Mouse (Mus musculus): ENCODE measurements around the gene Fanci.
A peak's percentile ranks its signal among the peaks of the same experiment; 100 is the strongest.

The Fanci gene

DNA sequence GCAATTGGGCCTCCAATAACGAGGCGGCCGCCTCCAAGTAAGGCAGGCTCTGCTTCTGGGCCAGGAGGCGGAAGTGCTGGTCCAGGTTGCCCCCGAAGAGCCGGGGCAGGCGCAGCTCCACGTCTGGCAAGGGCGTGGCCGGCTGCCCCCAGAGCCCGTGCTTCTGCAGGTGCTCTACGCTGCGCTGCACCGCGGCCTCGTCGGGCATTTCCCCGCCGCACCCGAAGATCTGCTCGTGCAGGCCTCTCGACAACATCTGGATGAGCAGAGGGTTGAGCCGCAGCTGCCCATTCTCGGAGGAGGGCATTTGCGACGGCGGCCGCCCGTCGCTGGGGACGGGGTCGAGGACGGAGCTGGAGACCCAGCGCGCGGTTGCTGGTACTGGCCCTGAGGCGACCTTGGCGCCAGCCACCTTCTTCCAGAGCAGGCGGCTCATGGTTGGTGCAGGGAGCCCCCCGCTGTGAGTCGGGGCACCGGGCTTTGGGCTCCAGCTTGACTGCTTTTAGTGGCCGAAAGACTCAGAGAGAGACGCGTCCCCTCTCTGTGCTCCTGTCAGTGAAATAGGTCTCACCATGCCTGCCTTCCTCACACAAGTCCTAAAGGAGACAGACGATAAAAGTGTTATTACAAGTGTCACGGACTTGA, 73.2 kb downstream of the Fanci start:
- no peak for DNase-seq (ENCODE audit: low spot score)

DNA sequence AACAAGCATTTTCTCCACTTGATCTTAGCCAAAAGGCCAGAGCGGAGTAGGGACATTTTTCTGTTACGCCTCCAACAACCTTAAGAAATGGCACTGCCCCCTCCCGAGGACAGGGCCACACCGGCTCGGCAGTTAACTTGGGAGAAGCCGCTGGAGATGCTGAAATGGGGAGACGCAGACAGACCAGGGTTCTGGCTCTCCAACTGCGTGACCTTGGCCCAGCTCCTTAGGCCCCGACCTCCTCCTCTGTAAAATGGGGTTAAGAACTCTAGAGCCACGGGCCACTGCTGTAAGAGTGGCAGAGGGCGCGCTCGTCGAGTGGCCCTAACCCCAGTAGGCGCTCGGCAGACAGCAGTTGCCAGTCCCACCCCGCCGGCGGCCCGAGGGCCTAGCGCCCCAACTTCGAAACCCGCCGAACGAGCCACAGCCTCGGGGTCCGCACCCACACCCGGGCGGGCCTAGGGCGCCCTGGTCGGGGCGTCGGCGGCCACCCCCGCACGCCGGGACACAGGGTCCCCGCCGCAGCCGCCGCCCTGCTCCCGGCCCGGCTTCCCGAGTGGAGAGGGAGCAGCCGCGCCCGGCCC, 73.8 kb downstream of the Fanci start:
- DNase-seq (ENCODE audit: low spot score), result no peak

DNA sequence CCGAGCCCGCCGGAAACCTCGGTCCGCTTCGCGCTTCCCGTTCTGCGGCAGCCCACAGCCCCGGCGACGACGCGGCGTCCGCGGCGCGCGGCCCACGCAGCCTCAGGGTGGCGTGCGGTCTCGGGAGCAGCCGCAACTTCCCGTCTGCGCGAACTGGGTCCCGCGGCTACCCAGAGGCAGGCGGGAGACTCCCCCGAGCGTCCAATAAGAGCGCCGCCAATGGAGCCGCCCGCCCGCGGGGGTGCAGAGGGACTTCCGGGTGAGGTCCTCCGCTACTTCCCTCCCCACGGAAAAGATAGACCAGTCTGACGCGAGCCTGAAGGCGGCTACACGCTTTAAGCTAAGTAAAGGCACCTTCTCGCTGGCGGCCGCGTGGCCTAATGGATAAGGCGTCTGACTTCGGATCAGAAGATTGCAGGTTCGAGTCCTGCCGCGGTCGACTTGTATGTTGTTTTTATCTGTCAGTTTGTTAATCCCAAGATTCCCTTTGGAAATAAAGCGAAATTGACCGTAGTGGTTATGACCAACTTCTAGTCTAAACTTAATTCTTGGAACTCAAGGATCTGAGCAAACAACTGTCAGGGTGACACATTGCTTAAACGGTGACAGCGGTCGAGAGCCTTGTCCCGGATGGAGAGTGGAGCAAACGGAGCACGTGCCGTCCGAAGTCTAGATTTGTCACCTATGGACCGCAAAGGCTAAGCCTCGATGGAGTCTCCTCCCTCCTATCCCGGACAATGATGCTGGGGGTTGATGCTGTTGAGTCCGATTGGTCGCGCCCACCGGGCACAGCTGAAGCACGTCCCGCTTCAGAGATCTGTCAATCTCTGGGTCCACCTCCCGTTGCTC, 74.5 kb downstream of the Fanci start, which contains the start of gene Polg:
Polg (minus strand) TSS at position 310 of the 849 bp plus-strand sequence.
- DNase-seq (ENCODE audit: low spot score), result peak; percentile 99

DNA sequence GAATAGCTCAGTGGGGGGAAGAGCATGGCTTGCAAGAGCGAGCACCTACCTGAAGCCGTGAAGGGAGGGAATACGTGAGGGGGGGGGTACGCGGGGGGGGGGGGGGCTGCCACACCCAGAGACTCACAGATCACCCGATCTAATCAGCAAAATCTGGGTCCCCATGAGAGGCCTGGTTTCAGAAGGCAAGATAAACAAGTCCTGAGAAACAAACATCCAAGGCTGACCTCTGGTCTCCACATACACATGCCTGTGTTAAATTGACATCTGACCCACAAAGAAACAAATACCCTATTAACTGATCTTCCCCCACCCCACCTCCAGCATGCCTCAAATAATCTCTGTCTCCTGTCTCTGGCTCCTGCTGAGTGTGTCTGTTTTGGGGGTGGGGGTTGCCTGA, 76.2 kb downstream of the Fanci start:
- no peak for DNase-seq (ENCODE audit: low spot score)

DNA sequence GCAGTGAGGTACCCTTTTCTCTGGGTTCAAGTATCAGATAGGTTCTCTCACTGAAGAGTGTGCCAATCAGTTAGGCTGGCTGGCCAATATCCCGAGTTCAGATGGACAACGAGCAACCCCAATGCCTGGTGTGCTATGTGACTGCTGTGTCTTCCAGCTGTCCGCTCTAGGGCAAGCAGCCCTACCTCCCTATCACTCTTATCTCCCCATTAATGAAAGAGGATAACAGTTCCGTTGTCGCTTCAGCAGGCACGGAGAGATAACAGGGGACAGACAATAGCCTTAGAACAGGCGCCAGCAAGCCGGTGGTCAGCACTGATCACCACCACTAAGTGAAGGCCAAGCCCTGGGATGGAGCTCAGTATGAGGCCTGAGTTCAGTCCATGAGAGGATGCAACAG, 77.3 kb downstream of the Fanci start:
- DNase-seq (ENCODE audit: low spot score), result no peak

DNA sequence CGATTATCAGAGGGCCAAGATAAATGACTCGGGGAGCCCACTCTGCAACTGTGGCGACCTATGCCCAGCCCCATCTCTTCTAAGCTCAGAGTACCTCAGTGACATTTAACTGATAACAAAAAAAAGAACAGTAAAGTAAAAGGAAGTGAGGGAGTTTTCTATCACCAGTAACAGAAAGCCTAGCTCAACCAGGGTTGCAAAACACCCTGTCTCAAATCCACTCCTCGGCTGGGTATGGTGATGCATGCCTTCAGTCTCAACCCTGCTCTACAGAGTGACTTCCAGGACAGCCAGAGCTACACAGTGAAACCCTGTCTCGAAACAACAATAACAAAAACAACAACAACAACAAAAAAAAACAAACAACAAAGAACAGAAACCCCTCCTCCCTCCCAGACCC, 78.0 kb downstream of the Fanci start:
- no peak for DNase-seq (ENCODE audit: low spot score)

DNA sequence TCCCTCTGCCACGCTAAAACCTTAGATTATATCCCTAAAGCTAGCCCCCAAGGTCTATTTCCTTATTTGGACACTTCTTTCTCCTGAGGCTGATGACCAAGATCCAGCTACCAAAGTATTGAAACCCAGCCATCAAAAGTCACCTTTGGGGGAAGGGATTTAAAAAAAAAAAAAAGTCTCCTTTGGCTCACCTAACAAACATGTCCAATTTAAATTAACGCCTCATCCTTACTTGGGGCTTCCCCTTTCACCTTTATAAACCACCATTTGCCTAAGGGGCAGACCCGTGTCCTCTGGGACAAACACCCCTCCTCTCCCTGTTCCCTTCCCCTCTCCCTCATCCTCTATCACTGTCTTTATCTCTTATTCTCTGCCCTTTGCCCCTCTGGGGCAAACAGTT, 79.0 kb downstream of the Fanci start:
- DNase-seq (ENCODE audit: low spot score), result no peak

DNA sequence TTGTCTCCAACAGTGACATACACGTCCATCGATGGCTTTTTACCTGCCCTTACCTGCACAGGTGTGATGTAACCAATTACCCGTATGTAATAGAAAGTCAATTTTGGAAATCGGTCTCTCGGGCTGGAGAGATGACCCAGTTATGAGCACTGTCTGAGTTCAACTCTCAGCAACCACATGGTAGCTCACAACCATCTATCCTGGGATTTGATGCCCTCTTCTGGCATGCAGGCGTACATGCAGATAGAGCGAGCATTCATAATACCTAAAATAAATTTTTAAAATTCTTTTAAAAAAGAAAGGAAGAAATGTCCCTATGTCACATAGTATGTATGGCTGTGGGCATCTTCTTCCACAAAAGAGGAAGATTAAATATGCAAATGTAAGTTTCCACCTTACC, 79.7 kb downstream of the Fanci start:
- DNase-seq (ENCODE audit: low spot score), result no peak

DNA sequence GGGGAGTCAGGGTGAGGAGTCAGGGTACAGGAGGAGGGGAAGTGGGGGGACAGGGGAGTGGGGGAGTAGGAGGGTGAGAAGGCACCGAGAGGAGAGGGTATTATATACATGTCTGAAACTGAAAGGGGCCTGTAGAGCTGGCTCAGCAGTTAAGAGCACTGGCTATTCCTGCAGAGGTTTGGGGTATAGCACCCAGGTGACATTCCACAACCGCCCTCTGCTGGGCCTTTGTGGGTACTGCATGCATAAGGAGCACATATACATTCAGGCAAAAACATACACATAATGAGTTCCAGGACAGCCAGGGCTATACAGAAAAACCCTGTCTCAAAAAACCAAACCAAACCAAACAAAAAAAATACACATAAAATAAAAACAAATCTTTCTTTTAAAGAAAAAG, 81.1 kb downstream of the Fanci start:
- no peak for DNase-seq (ENCODE audit: low spot score)

DNA sequence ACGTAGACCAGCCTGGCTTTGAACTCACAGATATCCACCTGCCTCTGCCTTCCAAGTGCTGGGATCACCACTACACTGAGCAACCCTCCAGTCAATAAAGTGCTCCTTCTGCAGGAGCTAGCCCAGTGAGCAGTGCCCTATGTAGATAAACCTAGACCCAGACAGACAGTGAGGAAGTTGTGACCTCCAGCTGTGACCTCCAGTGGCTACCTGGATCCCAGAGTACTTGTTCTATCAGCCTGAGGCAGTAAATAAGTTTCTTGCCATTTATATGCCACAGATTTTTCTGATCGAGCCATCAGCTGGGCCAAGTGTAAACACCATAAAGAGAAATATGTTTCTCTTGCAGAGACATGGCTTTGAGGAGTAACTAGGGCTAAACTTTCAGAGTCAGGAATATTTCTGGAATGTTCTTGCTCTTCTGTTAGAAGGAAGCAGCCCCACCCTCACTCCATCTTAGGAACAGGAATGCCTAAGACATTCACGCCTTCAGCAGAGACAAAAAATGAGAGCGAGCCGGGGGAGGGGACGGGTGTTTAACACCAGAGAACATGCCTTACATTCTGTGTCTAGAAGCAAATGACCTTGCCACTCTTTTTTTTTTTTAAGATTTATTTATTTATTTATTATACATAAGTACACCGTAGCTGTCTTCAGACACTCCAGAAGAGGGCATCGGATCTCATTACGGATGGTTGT, 81.9 kb downstream of the Fanci start:
- no peak for DNase-seq (ENCODE audit: low spot score)

DNA sequence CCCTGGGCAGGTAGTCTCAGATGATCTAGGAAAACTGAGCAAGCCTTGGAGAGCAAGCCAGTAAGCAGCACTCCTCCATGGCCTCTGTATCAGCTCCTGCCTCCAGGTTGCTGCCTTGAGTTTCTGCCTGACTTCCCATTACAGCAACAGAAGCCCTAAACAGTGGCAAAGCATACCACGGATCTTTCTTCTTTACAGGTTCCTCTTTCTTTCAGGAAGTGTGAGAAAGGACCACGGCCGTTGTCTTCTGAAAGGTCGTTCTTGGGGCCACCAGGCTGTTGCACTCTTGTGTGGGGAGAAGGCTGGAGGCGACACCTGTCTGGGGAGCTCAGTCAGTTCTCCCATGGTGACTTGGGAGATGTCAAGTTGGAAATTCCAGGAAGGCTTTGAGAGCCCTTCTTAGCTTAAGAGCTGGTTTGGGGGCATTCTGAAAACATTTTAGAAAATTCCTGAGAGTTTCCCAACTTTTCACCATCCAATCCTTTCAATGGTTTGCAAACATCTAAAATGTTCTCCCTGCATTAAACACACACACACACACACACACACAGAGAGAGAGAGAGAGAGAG, 83.2 kb downstream of the Fanci start:
- no peak for DNase-seq (ENCODE audit: low spot score)

DNA sequence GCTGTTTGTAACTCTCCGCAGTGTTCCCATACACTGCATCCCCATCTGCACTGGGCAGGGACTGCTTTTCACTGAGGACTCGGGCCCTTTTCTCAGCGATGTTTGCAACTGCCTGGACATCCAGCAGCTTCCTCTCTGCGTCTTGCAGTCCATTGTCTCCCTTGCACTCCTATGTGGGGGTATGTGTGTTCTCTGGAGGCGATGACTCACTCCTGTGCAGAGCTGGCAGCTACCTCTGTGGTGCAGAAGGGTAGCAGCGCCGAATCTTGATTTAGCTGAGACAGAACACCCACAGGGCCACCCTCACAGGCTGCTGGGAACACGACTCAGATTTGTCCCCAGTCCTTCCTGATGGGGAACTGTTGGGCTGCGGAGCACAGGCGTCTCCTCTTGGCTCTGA, 94.8 kb downstream of the Fanci start:
- no peak for DNase-seq (ENCODE audit: low spot score)

DNA sequence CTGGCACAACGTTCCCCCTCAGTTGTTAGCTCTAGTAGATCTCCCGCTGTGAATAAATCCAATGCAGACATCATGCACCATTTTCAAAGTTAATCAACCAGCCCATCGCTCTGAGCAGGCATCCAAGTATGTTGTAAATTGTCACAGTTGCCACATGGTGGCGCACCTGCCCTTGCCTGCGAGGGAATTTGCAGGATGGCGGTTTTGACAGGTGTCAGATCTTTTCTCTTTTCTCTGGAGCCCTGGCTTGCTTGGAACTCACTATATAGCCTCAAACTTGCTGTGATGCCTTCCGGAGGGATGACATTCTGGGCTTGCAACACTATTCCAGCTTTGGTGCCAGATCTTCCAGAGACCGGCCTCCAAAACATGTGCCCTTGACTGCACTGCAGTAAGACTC, 102.2 kb downstream of the Fanci start:
- no peak for DNase-seq (ENCODE audit: low spot score)

DNA sequence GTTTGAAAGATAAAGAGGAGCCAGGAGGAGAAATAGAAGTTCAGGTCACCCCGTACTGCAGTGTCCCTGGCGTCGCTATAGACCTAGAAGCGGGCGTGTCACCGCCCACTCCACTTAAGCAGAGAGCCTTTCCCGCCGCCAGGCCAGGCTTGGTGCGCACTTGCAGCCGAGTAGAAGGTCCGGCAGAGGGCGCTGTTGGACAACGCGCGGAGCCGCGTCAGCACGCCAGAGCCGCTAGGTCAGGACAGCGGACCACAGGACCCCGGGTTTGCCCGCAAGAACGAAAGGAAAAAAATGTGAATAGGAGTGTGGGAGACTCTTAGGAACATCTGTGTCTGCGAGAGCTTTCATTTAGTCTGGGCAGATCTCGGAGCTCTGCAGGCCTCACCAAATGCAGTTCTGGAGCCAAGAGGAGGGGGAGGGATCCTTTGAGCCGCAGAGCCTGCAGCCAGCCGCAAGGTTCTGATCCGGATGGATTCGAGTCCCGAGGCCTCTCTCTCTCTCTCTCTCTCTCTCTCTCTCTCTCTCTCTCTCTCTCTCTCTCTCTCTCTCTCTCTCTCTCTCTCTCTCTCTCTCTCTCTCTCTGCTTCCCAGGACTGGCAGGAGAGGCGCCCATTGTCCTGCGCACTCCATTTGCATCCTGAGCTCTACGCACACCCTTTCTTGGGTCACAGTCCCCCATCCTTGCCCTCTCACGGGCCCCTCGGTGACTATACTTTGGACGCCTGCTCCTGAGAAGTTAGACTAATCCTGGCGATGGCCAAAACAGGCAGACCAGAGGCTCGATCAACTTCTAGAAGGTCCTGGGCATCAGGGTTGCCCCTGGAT, 104.5 kb downstream of the Fanci start:
- DNase-seq (ENCODE audit: low spot score), result no peak

DNA sequence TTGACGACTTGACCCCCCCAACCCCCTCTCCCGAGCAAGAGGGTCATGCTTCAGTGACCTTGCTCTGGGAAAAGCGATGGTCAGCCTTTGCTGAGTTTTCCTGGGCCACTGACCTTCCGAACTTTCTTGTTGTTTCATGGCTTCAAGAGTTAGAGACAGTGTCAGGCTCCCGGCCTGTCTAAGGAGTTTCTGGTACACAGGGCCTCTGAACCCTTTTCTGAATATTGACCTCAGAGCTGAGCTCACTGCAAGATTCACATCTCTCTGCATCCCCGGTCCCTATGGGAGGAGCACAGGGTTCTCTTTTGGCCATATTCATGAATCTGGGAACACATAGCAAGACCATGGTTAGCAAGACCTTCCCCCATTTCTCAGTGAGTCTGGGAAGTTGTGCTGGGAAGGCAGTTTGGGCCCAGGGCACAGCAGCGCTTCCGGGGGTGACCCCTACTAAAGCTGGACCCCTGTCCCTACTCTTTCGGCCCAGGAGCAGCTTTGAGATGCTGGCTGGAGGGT, 105.1 kb downstream of the Fanci start:
- no peak for DNase-seq (ENCODE audit: low spot score)

DNA sequence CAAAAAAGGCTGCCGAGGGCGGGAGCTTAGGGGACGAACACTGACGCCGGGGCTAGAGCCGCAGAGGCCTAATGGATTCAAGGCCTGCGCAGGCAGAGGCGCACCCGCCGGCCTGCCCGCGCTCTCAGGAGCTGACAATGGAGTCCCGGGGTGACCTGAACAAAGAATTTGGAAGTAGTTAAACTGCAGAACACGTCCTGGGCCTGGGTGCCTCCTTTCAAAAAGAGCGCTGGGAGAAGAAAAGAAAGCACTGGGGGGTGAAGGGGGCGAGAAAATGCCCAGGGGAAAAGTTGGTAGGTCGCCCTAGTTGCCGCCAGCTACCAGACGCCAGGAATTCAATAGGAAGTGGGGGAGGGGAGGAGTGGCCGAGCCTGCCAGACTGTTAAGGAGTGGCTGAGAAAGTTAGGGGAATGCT, 106.0 kb downstream of the Fanci start:
- DNase-seq (ENCODE audit: low spot score), result no peak

DNA sequence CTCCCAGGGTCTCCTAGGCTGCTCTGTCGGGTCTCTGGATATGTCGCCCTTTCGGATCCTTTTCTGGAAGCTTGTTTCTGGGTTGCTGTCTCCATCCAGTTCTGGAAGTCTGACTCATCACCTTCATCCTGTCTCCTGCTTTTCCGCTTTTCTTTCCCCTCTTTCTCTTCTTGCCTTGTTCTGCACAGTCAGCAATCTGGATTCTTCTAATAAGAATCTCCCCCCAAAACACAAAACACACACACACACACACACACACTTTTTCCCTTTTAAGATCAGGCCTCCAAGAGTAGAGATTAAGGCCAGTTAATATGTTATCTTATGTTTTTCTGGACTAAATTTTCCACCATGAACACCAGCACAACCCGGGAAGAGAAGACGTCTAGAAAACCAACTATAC, 106.6 kb downstream of the Fanci start:
- no peak for DNase-seq (ENCODE audit: low spot score)

DNA sequence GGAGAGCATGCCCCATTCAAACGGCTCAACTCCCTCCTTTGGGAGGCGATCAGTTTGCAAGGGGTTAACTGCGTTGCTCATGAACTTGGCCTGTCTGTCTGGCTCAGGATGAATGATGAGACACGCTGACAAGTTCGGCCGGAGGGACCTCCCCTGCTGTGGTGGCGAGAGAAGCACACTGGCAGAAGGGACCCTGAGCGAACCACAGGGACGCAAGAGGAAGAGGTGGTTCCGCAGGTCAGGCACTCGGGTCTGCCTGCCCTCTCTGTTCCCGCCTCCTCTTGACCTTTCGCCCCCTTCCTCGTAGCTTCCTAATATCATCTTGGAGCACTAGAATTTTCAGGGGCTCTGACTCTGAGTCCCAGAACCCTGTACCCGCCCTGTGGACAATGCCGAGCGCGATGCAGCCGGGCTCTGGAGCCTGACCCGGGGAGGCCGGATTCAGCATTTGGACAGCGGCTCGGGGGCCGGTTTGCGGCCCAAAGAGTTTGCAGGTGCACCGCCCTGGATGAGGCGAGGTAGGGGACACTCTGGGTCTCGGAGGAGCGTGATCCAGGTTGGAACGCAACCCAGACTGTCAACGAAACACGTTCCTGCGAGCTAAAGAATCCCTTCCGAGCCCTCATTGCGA, 107.4 kb downstream of the Fanci start:
- no peak for DNase-seq (ENCODE audit: low spot score)
